In the genomic region with DNA sequence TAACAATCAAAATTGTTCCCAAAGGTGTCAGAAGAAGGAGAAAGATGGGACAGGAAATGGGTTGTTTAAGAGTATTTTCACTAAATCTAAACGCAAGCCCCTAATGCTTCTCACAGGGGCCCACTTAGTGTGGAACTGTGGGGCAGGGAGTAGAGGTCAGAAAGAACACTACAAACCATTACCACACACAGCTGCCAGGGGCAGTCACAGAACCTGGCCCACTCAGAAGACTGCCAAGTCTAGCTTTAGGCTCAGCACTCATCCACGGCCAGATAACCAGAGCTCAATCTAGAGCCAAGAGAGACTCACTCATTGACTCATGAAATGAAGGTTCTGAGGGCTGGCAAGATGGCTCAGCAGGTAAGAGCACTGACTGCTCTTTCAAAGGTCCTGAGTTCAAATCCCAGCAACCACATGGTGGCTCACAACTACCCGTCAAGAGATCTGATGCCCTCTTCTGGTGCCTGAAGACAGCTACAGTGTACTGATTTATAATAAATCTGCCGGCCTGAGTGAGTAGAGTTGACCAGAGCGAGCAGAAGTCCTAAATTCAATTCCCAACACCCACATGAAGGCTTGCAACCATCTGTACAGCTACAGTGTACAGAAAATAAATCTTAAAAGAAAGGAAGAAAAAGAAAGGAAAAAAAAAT, we compare ENCODE assay signal across 8 mouse cellular contexts. TPM values are rescaled to one million over a fixed set of nuclear protein-coding genes. Genes with fewer than 3 reads are reported as not detected.
DNase-seq lines count a peak whose midpoint lies in the region; ATAC-seq and TF ChIP-seq lines count a peak whose summit lies in the region.

No protein-coding gene starts in this region.

- peaks cover 54% of the 10 kb centered on the region for H3K4me1 ChIP-seq in forebrain, embryonic 15.5 days
- peaks cover 31% of the 10 kb centered on the region for H3K4me1 ChIP-seq in liver, embryonic 12.5 days

- WGBS in forebrain, embryonic 15.5 days, result 43% methylated on average over 5 of the region's 5 CpGs
- WGBS in liver, embryonic 12.5 days (ENCODE audit: insufficient replicate concordance), result 52% methylated on average over 5 of the region's 5 CpGs

- H3K4me3 ChIP-seq in C2C12 (ENCODE audit: insufficient read depth, poor library complexity, severe bottlenecking), result peak overlapping the region; percentile 61
- H3K4me3 ChIP-seq in forebrain, embryonic 15.5 days, result peak overlapping the region; percentile 80
- peak overlapping the region; percentile 64 for H3K4me3 ChIP-seq in liver, embryonic 12.5 days

- peak; percentile 21 for DNase-seq in CD4-positive, CD25-positive, alpha-beta regulatory T cell, adult 2 months (ENCODE audit: low read depth, low spot score)
- DNase-seq in adrenal gland, postnatal 10 days, result no peak
- DNase-seq in testis, postnatal 10 days (ENCODE audit: low spot score), result no peak

- H3K9ac ChIP-seq in forebrain, embryonic 15.5 days (replicated peaks), result peak overlapping the region; percentile 68; the same call in 1 of the 2 replicates
- H3K9ac ChIP-seq in liver, embryonic 12.5 days, result 0 out of 2 replicates have a peak overlapping the region, but pooled peaks have one; percentile 75

- peaks cover 29% of the 10 kb centered on the region for H3K79me3 ChIP-seq in C2C12 (ENCODE audit: low read depth)

- peak overlapping the region; percentile 4 for H3ac ChIP-seq in C2C12 (ENCODE audit: control insufficient read depth, insufficient read length, low read depth)

- H3K9me3 ChIP-seq in forebrain, embryonic 15.5 days, result no peaks in the 10 kb centered on the region
- no peaks in the 10 kb centered on the region for H3K9me3 ChIP-seq in liver, embryonic 12.5 days (replicated peaks)

- peak overlapping the region; percentile 75; the same call in 1 of the 2 replicates for H3K27ac ChIP-seq in forebrain, embryonic 15.5 days (replicated peaks)
- H3K27ac ChIP-seq in liver, embryonic 12.5 days, result no peak overlapping the region

- peak overlapping the region; percentile 100 for H3K4me2 ChIP-seq in forebrain, embryonic 15.5 days (replicated peaks)
- peak overlapping the region; percentile 88 for H3K4me2 ChIP-seq in liver, embryonic 12.5 days

- no peak for ATAC-seq in CD4-positive, CD25-positive, alpha-beta regulatory T cell, adult 4 months
- ATAC-seq in forebrain, embryonic 15.5 days (replicated peaks), result no peak
- no peak for ATAC-seq in liver, embryonic 12.5 days
- ATAC-seq in inflammation-experienced regulatory T-cells, adult 6 months, result no peak

- no peaks in the 10 kb centered on the region for H3K27me3 ChIP-seq in C2C12 (ENCODE audit: control insufficient read depth, insufficient read depth, insufficient read length)
- H3K27me3 ChIP-seq in forebrain, embryonic 15.5 days, result no peaks in the 10 kb centered on the region
- peaks cover 58% of the 10 kb centered on the region for H3K27me3 ChIP-seq in liver, embryonic 12.5 days (replicated peaks)

- H3K36me3 ChIP-seq in C2C12 (ENCODE audit: control insufficient read depth, insufficient read depth), result peaks cover 49% of the 10 kb centered on the region
- H3K36me3 ChIP-seq in forebrain, embryonic 15.5 days, result peaks cover 10% of the 10 kb centered on the region; the same call in 1 of the 2 replicates
- H3K36me3 ChIP-seq in liver, embryonic 12.5 days, result peaks cover 30% of the 10 kb centered on the region

- H3K79me2 ChIP-seq in C2C12 (ENCODE audit: control insufficient read depth, insufficient read depth), result peaks cover 44% of the 10 kb centered on the region

- TF ChIP-seq CTCF in C2C12 (IDR thresholded peaks at IDR 0.05; ENCODE audit: control insufficient read depth, insufficient read depth, insufficient read length), result no peak

TF ChIP-seq in C2C12, 6 proteins besides CTCF, POLR2A, EP300 and RAD21:
- TF ChIP-seq CEBPB (IDR thresholded peaks at IDR 0.05; ENCODE audit: low read depth) (no peak), MAX (IDR thresholded peaks at IDR 0.05) (no peak), FOSL1 (IDR thresholded peaks at IDR 0.05; ENCODE audit: insufficient read depth, low read length, poor library complexity, severe bottlenecking) (no peak), MYOD1 (IDR thresholded peaks at IDR 0.05; ENCODE audit: control insufficient read depth, insufficient read length, low read depth) (no peak), MYOG (IDR thresholded peaks at IDR 0.05; ENCODE audit: control insufficient read depth, extremely low read depth, insufficient read length) (no peak)

RNA-seq across cellular contexts. Expression of gene Inppl1, which starts 2.4 kb away (rescaled TPM):
- polyA plus RNA-seq in CD4-positive, CD25-positive, alpha-beta regulatory T cell, adult 4 months (2017; shearing (Covaris generic)), result 1 to 10 TPM; 1.2 to 2.8 TPM
- 116 TPM for polyA plus RNA-seq in C2C12 (2012; fragmentation: generic; extraction: Trizol)
- 18.0 and 22.3 TPM in 2 replicates for polyA plus RNA-seq in forebrain, embryonic 15.5 days (2015; fragmentation: Nextera tagmentation; extraction: Ambion mirVana)
- 6.9 and 7.4 TPM in 2 replicates for polyA plus RNA-seq in liver, embryonic 12.5 days (2016; fragmentation: Nextera tagmentation; extraction: Ambion mirVana)
- 1 to 10 TPM; 2.2 to 5.1 (median 4.0) TPM for polyA plus RNA-seq in inflammation-experienced regulatory T-cells, adult 6 months (2017; shearing (Covaris generic))
- 10 to 100 TPM; 72.5 to 98.1 TPM for total RNA-seq in adrenal gland, postnatal 10 days (2021)

RNA-seq across cellular contexts. Expression of gene Phox2a, which starts 17.5 kb away (rescaled TPM):
- not detected for polyA plus RNA-seq in CD4-positive, CD25-positive, alpha-beta regulatory T cell, adult 4 months (2017; shearing (Covaris generic))
- polyA plus RNA-seq in C2C12 (2012; fragmentation: generic; extraction: Trizol), result 0.05 TPM
- not detected in 2 replicates for polyA plus RNA-seq in forebrain, embryonic 15.5 days (2015; fragmentation: Nextera tagmentation; extraction: Ambion mirVana)
- 0.07 and 0.08 TPM in 2 replicates for polyA plus RNA-seq in liver, embryonic 12.5 days (2016; fragmentation: Nextera tagmentation; extraction: Ambion mirVana)
- not detected for polyA plus RNA-seq in inflammation-experienced regulatory T-cells, adult 6 months (2017; shearing (Covaris generic))
- total RNA-seq in adrenal gland, postnatal 10 days (2021), result 10 to 100 TPM; 20.9 to 32.4 TPM

RNA-seq across cellular contexts. Expression of gene Folr2, which starts 21.4 kb away (rescaled TPM):
- not detected for polyA plus RNA-seq in CD4-positive, CD25-positive, alpha-beta regulatory T cell, adult 4 months (2017; shearing (Covaris generic))
- 0.08 TPM for polyA plus RNA-seq in C2C12 (2012; fragmentation: generic; extraction: Trizol)
- polyA plus RNA-seq in forebrain, embryonic 15.5 days (2015; fragmentation: Nextera tagmentation; extraction: Ambion mirVana), result 1.2 and 1.6 TPM in 2 replicates
- 3.0 and 3.2 TPM in 2 replicates for polyA plus RNA-seq in liver, embryonic 12.5 days (2016; fragmentation: Nextera tagmentation; extraction: Ambion mirVana)
- polyA plus RNA-seq in inflammation-experienced regulatory T-cells, adult 6 months (2017; shearing (Covaris generic)), result not detected
- 1 to 10 TPM; 4.5 to 6.2 TPM for total RNA-seq in adrenal gland, postnatal 10 days (2021)

RNA-seq across cellular contexts. Expression of gene Anapc15, which starts 27.9 kb away (rescaled TPM):
- polyA plus RNA-seq in CD4-positive, CD25-positive, alpha-beta regulatory T cell, adult 4 months (2017; shearing (Covaris generic)), result 10 to 100 TPM; 43.2 to 66.9 TPM
- polyA plus RNA-seq in C2C12 (2012; fragmentation: generic; extraction: Trizol), result 85.0 TPM
- polyA plus RNA-seq in forebrain, embryonic 15.5 days (2015; fragmentation: Nextera tagmentation; extraction: Ambion mirVana), result 71.1 and 74.3 TPM in 2 replicates
- 72.0 and 82.2 TPM in 2 replicates for polyA plus RNA-seq in liver, embryonic 12.5 days (2016; fragmentation: Nextera tagmentation; extraction: Ambion mirVana)
- polyA plus RNA-seq in inflammation-experienced regulatory T-cells, adult 6 months (2017; shearing (Covaris generic)), result 10 to 100 TPM; 43.6 to 59.7 (median 52.5) TPM
- 10 to 100 TPM; 27.4 to 28.5 TPM for total RNA-seq in adrenal gland, postnatal 10 days (2021)

RNA-seq across cellular contexts. Expression of gene Folr1, which starts 35.0 kb away (rescaled TPM):
- not detected for polyA plus RNA-seq in CD4-positive, CD25-positive, alpha-beta regulatory T cell, adult 4 months (2017; shearing (Covaris generic))
- polyA plus RNA-seq in C2C12 (2012; fragmentation: generic; extraction: Trizol), result 0.67 TPM
- polyA plus RNA-seq in forebrain, embryonic 15.5 days (2015; fragmentation: Nextera tagmentation; extraction: Ambion mirVana), result 18.9 and 30.4 TPM in 2 replicates
- polyA plus RNA-seq in liver, embryonic 12.5 days (2016; fragmentation: Nextera tagmentation; extraction: Ambion mirVana), result 0.50 and 0.70 TPM in 2 replicates
- polyA plus RNA-seq in inflammation-experienced regulatory T-cells, adult 6 months (2017; shearing (Covaris generic)), result not detected
- 1 to 10 TPM; 1.7 to 2.3 TPM for total RNA-seq in adrenal gland, postnatal 10 days (2021)
